Mouse (Mus musculus) heart, adult 18-20 months (tissue): ENCODE measurements around the gene Unc45b. TPM values are rescaled to one million over a fixed set of nuclear protein-coding genes. Genes with fewer than 3 reads are reported as not detected.

Experiments
- DNase-seq, 2 experiments: peaks; one replicate each; pipeline ENCODE4 v3.0.0; 2021 to 2022; ENCODE audit warnings: mixed read lengths in 1 of 2
- long read RNA-seq, 2 experiments: library from polyadenylated mRNA; stranded (forward); transcript quantifications; one replicate each; pipeline ENCODE4 v2.0.0; 2021
- total RNA-seq, 2 experiments: library from RNA; stranded (reverse); gene quantifications; 2 replicates each; pipeline ENCODE4 v1.2.3; 2021

Unc45b gene
- 100 to 1,000 TPM; 185 to 201 TPM for total RNA-seq
- long read RNA-seq, experiment 1, transcript Unc45b-201 (20 exons, 3,549 nt): major isoform, 142 of 220 reads
- long read RNA-seq, experiment 1, partial matches to known transcripts: 19 of 220 reads
- long read RNA-seq, experiment 1, other reads (novel, unspliced or antisense): 57 of 220 reads
- long read RNA-seq, experiment 2, transcript Unc45b-201 (20 exons, 3,549 nt): major isoform, 72 of 105 reads
- long read RNA-seq, experiment 2, partial matches to known transcripts: 12 of 105 reads
- long read RNA-seq, experiment 2, other reads (novel, unspliced or antisense): 21 of 105 reads

- DNase-seq: no peak
Measured at GRCm38 (mm10) chr11:82910250-82910649, at the start of gene Unc45b. Gene Unc45b, plus strand, starts transcription at chr11:82910550.

DNA sequence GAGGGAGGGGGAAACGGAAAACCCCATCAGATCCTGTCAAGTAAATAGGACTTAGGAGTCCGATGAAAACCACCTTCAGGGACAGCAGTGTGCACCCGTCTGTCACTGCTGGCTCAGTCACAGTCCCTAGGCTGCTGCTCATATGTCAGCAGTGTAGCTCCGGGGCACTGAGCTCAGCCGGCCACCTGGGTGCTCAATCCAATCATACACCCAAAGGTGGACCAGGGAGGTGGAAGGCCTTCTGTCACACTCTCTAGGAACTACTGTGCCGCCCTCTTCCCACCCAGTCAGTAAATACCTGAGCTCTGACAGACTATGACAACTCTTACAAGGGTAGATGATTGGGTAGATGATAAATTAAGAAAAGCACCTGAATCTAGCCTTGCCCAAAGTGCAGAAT is 49.6 kb upstream of the Unc45b start:
- no peak for DNase-seq

GRCm38 (mm10) chr11:82861558-82861957 is 48.8 kb upstream of the Unc45b start:
- DNase-seq: no peak

DNA sequence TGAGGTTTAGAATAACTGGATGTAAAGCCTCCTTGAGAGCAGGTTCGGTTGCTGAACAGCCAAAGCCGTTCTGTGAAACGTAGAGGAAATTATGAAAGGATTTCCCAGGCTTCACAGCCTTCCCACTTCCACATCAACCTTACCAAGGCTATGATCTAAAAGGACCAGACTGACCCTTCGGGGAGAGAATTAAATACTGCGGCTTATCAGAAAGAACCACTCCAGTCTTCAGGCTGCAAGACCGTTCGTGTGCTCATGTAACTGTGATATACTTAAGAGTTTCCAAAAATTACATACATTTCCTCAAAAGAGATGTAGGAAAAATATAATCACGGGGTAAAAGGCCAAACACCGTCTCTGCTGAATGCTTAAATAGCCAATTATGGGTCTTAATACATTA is 47.7 kb upstream of the Unc45b start:
- no peak for DNase-seq

GRCm38 (mm10) chr11:82863059-82863458 is 47.3 kb upstream of the Unc45b start:
- no peak for DNase-seq

DNA sequence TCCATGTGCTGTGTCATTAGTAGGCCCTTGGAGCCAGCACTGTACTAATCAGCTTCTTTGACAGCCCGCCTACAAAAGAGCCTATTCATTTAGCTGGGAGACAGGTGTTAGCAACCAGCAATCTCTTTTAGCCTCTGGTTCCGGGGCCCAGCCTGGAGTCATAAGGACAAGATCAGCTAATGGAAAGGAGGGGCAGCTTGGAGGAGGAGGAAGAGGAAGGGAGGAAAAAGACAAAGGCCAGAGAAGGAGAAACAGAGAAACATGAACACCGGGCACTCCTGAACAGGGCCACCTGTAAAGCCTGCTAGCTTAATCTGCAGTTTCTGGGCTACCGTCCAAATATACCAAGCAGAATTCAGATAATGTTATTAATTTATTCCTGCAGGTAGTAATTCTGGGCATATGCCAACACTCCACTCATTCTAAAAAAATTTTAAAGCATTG is 46.8 kb upstream of the Unc45b start:
- no peak for DNase-seq

DNA sequence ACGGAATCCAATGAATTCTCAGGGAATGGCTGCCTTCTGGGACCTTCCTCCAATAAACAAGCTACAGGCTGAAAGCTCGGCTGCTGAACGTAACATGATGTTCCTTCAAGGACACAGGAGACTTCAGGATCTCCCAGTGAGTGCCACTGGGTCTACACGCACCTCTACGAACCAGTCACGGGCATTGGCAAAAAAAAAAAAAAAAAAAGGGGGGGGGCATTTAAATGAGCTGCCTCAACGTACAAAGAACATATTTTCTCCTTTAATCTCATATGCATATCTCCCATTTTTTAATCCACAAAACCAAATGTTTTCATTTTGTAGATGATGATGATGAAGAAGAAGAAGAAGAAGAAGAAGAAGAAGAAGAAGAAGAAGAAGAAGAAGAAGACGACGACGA is 44.4 kb upstream of the Unc45b start:
- no peak for DNase-seq

GRCm38 (mm10) chr11:82866850-82867564 is 43.3 kb upstream of the Unc45b start:
- no peak for DNase-seq

DNA sequence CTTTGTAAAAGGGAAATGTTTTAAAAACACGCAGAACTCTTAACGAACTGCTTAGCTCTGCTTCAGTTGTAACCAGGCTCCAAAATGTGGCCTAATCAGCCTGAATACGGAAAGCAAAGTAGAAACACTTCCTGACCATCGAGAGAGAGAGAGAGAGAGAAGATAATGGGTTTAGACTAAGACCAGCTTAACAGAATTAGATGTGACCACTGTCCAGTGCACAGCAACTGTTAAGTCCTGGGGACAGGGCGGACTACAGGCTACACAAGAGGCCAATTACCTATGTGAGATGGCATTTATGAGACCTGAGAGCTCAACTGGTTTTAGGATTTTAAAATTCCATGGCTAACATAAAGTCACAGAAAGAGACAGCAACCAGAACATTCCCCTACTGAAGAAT is 42.4 kb upstream of the Unc45b start:
- DNase-seq: no peak

GRCm38 (mm10) chr11:82869506-82870172 is 40.7 kb upstream of the Unc45b start:
- DNase-seq: no peak

- peak; percentile 70 to 77 for DNase-seq
Measured at GRCm38 (mm10) chr11:82870173-82871030, 39.9 kb upstream of the Unc45b start.

- DNase-seq: peak; percentile 93 to 96
Measured at GRCm38 (mm10) chr11:82871031-82871446, 39.3 kb upstream of the Unc45b start, which contains the start of gene Rffl. Gene Rffl, minus strand, starts transcription at chr11:82871210.

- DNase-seq: no peak
Measured at GRCm38 (mm10) chr11:82874924-82875323, 35.4 kb upstream of the Unc45b start.

GRCm38 (mm10) chr11:82875631-82876030 is 34.7 kb upstream of the Unc45b start:
- DNase-seq: no peak

GRCm38 (mm10) chr11:82877726-82878344 is 32.5 kb upstream of the Unc45b start:
- DNase-seq: no peak

DNA sequence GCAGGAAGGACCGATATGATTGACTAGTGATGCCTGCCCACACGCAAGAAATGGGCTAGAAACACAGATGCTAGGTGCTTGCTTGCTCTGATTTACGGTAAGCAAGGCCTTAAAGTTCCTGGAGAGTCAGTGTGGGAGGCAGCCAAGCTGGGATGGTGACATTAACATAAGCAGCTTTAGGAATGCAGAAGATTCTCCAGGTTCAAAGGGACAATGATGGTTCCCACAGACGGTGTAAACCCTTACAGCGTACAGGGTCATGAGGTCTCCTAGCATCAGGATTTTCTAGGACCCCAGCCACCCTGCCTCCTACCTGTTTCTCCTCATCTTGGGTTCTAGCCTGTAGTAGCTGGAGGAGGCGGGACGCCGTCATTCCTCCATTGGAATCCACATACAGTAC is 27.2 kb upstream of the Unc45b start:
- no peak for DNase-seq

- DNase-seq: no peak
Measured at GRCm38 (mm10) chr11:82886559-82886958, 23.8 kb upstream of the Unc45b start.

GRCm38 (mm10) chr11:82888491-82888946 is 21.8 kb upstream of the Unc45b start:
- DNase-seq: peak in 1 of 2 experiments; percentile 15

- DNase-seq: peak in 1 of 2 experiments; percentile 13
Measured at GRCm38 (mm10) chr11:82889524-82890341, 20.6 kb upstream of the Unc45b start.

DNA sequence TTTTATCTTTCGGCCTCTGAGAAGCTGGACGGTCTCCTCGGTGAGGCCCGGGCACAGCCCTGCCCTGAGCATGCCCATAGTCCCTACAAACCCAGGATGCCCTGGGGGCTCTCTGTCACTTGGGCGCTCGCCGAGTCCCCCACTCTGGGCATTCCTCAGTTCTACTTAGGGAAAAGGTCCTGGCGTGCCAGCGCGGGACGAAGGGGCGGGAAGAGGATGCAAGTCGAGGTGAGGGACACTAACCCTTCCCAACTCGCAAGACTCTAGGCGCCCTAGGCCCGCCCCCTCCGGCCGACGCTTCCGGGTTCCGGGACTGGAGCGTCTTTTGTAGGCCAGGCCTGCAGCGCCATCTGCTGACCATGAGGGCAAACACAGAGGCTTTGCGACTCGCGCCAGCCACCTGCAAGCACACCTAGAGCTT is 20.0 kb upstream of the Unc45b start, which contains the start of gene Rad51d:
Rad51d (minus strand) TSS at position 273 of the 421 bp plus-strand sequence.
- peak; percentile 95 to 97 for DNase-seq
